Mouse (Mus musculus) adrenal gland, adult 2 months (tissue): ENCODE measurements at regions not wholly inside any gene's neighbourhood (a gene's known extent, or its start where the extent isn't known, plus 50 kb on each side); places are given as distances from the start of the nearest gene placed in this dataset.

Experiments
- DNase-seq: peaks from one replicate; pipeline ENCODE4 v3.0.0; 2021

DNA sequence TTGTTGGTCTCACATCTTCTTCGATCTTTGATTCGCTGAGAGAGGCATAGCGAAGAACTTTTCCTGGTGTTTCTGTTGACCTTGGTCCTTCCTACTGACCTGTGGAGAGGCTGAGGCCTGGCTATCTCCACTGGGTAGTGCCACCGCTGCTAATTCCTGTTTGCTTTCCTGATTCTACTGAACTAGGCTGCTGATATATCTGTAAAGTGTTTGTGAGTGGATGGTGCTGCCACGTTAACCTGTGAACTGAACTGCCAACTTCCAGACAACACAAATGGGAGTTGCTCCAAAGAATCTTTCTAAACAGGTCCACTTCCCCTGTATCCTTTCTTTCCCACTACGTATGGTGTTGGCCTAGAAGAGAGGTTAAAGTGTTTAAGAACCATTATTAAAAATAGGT, 78.0 kb upstream of the Akt3 start:
- no peak for DNase-seq

DNA sequence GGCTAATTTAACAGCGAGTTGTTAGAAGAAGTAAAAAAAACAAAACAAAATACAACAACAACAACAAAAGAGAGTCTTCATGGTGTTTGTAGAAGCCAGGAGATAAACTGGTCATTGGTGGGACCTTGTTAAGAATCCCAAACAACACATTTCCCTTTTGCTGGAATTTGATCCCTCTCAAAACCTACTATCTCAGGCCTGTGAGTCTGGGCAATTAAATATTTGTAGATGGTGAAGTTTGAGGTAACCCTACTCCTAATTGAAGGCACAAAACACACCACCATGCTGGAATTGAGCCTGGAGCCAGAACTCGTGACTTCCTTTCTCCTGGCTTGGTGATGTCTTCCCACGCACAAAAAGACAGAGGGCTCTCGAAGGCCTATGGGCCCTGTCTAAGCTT, 65.4 kb upstream of the Akt3 start:
- no peak for DNase-seq

DNA sequence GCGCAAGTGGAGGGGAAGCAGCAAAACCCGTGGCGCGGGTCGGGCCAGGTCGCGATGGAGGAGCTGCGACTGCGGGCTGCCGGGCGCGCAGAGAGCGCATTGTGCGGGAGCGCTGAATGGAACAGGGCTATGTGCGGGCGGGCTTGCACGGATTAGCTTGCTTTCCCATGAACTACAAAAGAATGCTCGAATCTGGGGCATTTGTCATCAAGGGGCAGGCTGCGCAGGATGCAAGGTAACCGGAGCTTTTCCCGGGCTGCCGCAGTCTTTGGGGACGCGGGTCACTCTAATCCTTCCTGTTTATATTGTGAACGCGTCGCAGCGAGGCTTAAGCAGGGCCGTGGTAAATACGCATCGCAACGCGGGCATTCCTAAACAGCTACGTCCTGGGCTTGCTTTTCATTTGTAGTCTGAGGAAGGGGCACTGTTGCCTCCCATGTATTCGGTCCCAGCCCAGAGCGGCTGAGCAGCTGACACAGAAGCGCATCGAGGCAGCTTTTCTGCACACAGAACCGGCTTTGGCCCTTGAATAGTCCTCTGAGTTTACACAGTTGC, 64.8 kb upstream of the Akt3 start:
- DNase-seq, result peak; percentile 10

DNA sequence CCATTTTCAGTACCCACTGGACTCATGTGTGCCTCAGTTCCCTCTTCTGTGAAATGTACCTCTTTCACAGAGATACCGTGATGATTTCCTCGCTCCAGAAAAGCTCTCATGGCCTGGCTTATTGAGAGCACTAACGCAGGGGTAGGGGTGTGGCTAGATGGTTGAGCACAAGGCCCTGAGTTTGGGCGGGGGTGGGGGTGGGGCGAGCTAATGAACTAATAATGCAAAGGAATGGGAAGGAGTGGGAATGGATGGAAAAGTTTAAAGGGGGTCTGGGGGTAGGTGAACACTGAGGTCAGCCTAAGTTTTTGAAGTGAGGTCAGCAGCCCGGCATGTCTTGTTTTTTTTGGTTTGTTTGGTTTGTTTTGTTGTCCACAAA, 64.3 kb upstream of the Akt3 start:
- no peak for DNase-seq

DNA sequence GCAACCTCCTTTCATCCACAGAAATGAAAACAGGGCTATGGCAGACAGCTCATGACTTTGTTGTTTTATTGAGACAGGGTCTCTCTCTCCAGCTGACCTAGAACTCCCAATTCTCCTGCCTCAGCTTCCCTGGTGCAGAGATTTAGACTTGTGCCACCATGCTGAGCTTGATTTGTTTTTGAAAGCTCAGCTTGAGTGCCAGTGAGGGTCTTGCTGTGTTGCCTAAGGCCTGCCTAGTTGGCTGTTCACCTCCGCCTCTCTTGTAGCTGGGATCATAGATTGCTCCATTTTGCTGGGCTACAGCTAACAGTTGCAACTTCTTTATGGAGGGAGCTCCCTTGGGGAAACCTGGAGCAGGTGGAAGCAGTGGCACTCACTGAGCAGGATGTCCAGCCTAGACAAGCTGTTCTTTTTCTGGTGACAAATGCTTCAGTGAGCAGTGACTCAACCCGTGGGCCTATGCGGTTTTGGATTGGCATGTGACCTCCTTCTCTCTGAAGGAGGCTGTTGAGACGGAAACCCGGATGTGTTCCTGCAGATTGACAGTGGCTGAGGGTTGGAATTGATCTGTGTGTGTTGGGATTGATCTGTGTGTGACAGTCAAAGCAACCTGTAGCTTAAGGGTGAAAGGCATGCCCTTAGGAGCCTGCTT, 63.8 kb upstream of the Akt3 start:
- peak; percentile 17 for DNase-seq

DNA sequence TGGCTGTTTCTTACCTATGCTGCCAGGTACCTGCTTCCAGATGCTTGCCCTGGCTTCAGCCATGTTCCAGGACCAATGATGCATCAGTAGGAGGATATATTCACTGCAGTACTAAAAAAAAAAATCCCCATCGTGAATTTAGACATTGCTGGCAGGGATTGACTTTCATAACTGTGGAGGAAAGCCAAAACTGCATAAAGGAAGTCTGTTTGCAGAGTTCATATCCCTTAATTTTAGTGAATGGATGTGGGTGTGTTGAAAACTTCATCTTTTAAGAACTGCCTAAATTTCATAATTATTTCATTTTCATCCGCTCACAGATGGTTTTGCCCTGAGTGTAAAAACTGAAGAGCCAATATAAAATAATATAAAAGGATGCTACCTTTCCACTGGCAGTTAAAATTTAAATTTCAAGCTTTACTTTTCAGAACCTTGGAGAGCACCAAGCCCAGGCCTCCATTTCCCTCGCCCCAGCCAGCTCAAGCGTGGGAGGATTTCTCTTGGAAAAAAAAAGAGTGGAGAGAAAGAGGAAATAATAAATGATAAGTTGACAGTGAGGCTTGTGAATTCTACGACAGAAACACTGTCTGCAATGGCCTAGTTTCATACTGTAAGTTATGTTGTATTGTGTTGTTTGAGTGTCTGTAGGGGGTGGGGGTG, 50.3 kb upstream of the Akt3 start:
- DNase-seq, result no peak
